Mouse (Mus musculus): ENCODE measurements around the gene Stam.
A peak's percentile ranks its signal among the peaks of the same experiment; 100 is the strongest.
"Not testable (repeated sequence)": the region's sequence is repeated elsewhere in the genome, so short reads cannot be mapped to it uniquely, and the experiment has no call there.

The Stam gene

GRCm38 (mm10) chr2:14073362-14074220, at the start of gene Stam:
TSS of gene Stam (plus strand) at chr2:14074098.
- peak; percentile 91 to 92 for DNase-seq (ENCODE audit: low spot score in 2 of 2)

GRCm38 (mm10) chr2:14041249-14041648, 32.6 kb upstream of the Stam start:
- no peak for DNase-seq (ENCODE audit: low spot score in 2 of 2)

DNA sequence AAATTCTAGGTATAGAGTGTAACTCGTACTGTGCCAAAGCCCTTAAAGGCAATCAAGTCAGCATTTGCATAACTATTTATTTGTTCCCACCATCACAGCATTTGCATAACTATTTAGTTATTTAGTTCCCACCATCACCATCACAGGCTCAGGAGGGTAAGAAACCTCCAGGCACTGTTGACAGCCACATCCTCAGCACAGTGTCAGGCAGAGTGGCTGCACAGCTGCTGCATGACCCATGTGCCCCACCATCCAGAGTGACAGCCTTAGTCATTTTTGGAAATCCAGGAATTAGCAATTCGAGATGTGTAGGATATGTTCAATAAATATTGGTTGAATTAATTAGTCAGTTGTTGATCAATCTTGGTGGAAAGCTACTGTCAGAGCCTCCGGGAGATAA, 30.9 kb upstream of the Stam start:
- no peak for DNase-seq (ENCODE audit: low spot score in 2 of 2)

- no peak for DNase-seq (ENCODE audit: low spot score in 2 of 2)
These were observed 30.2 kb upstream of the Stam start for GRCm38 (mm10) chr2:14043577-14044170.

DNA sequence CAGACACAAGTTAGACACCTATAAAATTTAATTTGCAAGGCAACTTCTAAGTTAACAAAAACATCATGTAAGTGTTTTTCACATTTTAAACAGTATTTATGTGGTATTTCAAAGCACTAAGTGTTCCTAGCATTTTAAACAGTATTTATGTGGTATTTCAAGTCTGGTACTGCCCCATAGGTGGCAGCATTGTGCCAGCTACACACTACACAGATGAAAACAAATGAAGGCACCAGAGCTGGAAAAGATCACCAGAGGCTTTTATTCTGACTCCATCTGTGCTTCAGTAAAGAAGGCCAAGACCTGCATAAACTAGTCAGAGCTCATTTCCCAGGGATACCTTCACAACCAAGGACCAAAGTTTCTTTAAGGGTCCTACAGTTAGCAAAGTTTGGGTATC, 25.5 kb upstream of the Stam start:
- peak; percentile 57 to 82 for DNase-seq (ENCODE audit: low spot score in 2 of 2)

DNA sequence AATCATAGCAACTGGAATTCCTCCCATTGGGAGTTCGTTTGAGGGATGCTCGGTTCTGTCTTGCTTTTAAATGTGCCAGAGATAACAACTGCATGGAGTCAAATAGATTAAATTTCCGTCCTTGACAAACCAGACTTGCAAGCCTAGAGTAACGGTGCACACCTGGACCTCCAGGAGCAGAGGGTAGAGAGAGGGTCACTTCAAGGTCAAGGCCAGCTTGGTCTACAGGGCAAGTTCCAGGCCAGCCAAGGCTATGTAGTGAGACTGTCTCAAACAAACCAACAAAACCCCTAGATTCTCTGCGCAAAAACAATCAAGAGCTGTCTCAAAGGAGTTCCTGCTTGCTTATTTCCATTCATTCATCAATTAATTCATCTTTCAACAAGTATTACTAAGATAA, 25.1 kb upstream of the Stam start:
- DNase-seq (ENCODE audit: low spot score in 2 of 2), result no peak

DNA sequence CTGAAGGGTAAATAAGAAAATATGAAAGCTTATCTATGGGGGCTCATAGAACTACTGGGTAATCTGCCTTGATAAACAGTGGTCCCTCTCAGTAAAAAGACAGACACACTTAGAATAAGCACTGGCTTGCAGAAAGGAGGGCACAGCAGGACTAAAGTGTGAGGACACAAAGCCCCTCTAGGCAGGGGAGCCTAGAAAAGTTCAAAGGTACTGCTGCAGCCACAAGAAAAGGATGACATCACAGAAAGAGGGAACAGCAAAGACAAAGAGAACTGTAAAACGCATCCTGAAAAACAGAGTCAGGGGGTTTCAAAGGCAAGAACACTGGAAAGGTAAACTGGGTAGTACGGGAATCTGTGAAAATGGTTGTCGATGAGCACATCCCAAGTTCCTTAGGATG, 20.3 kb upstream of the Stam start:
- DNase-seq (ENCODE audit: low spot score in 2 of 2), result no peak

- no peak for DNase-seq (ENCODE audit: low spot score in 2 of 2)
These were observed 19.7 kb upstream of the Stam start for GRCm38 (mm10) chr2:14054163-14054562.

DNA sequence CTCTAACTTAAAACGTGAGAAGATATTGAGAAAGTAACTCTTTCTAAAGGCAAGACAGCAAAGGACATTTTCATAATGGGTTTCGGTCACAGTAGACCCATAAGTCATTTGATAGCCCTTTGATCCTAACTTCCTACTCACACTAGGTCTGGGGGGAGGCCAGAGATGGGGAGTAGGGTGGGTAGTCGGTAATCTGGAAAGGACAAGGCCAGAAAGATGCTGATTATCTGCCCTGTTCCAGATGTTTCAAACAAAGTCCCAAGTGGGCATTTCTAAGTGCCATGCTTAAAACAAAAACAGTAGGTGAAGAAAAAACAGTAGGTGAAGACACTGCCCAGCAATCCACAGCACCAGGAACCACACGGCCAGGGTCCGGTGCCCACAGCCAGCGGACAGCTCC, 19.2 kb upstream of the Stam start:
- no peak for DNase-seq (ENCODE audit: low spot score in 2 of 2)

GRCm38 (mm10) chr2:14055168-14055565, 18.7 kb upstream of the Stam start:
- peak in 1 of 2 experiments; percentile 55 for DNase-seq (ENCODE audit: low spot score in 2 of 2)

DNA sequence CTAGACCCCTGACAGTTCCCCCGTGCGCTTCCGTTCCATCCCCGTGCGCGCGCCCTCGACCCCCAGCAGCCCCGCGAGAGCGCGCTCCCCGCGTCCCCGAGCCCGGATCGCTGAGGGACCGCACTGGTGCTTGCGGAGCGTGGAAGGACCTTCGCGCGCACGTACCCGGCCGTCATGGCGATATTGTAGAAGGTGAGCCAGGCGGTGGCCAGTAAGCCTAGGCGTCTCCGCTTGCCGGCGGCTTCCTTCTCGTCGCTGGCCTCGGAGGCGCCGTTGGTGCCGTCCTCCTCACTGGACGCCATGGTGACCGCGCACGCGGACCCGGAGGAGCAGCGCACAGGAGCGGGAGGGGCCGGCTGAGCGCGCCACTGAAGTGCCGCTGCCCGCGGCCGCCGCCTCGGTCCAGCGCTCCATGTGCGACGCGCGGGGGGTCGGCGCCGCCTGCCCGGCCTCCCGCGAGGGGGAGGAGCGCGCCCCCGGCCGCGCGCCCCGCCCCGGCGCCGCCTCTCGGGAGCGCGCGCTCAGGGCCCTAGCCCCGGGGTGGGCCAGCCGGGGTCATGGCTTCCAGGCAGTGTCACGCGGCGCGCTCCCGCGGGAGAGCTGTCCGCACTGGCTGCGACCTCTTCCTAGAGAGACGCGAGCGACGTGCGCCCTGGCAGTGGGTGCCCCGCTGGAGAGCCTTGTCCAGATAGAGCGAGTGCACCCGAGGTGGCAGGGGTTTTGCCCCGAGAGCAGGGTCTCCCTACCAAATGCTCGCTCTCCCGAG, 18.1 kb upstream of the Stam start, which contains the start of gene Hacd1:
Gene Hacd1 (minus strand): TSS at position 570 of the 766 bp plus-strand sequence.
- peak; percentile 79 to 83 for DNase-seq (ENCODE audit: low spot score in 2 of 2)

GRCm38 (mm10) chr2:14065704-14066650, 7.9 kb upstream of the Stam start:
- DNase-seq (ENCODE audit: low spot score in 2 of 2), result no peak

DNA sequence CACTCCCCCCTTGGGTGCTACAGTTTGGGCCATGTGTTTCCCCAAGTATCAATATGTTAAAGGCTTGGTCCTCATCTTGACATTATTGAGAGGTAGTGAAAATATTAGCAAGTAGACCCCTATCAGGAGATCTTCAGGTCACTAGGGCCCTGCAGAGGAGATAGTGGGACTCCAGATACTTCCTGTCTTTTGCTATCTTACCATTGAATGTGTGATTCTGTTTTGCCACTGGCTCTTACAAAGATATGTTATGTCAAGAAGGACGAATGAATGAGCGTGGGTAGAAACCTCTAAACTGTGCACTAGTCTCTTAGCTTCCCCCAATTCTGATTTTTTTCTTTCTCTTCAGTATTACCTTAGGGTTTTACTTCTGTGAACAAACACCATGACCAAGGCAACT, 4.9 kb upstream of the Stam start:
- no peak for DNase-seq (ENCODE audit: low spot score in 2 of 2)

DNA sequence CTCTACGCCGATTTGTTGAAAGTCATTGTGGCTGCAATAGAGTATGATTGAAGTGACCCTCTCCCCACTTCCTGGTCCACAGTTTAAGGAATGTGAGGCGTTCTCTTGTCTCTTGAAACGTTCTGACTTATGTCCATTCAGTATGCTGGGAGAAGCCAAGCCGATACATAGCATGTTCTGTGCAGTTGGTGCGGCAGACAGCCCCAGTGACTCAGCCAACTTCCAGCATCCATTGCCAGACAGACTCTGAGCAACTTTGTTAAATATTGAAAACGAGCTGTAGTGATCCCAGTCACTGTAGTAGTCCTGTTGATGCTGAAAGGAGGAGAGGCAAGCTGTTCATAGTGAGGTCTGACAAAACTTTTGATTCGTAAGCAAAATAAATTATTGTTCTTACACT, 3.4 kb upstream of the Stam start:
- no peak for DNase-seq (ENCODE audit: low spot score in 2 of 2)

DNA sequence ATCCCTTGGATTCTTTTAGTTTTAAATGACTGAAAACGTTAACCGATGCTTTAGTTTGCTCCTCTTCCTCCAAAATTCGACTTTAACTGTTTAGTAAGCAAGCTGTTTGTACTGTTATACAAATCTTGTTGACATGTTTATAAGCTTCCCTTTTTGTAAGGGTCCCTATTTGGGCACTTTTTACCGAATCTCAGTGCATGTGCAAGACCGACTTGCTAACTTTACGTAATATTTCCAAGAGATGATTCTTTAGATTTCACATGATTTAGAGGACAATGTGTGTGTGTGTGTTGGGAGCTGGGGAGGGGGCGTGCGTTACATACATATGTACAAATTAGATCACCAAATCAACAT, 913 bp upstream of the Stam start:
- no peak for DNase-seq (ENCODE audit: low spot score in 2 of 2)

- DNase-seq (ENCODE audit: low spot score in 2 of 2), result peak in 1 of 2 experiments; percentile 31
These were observed 463 bp downstream of the Stam start for GRCm38 (mm10) chr2:14074221-14074901.

- not testable (repeated sequence) for DNase-seq (ENCODE audit: low spot score in 2 of 2)
These were observed 4.6 kb downstream of the Stam start for GRCm38 (mm10) chr2:14078527-14078926.

- DNase-seq (ENCODE audit: low spot score in 2 of 2), result no peak
These were observed 26.6 kb downstream of the Stam start for GRCm38 (mm10) chr2:14100533-14100932.

- no peak for DNase-seq (ENCODE audit: low spot score in 2 of 2)
These were observed 28.7 kb downstream of the Stam start for GRCm38 (mm10) chr2:14102603-14103002.

- no peak for DNase-seq (ENCODE audit: low spot score in 2 of 2)
These were observed 30.0 kb downstream of the Stam start for GRCm38 (mm10) chr2:14103924-14104323.

- no peak for DNase-seq (ENCODE audit: low spot score in 2 of 2)
These were observed 33.8 kb downstream of the Stam start for GRCm38 (mm10) chr2:14107673-14108072.

Data from frontal cortex, postnatal 36 days (tissue).